Mouse (Mus musculus) mouse embryonic stem cell (cell line): ENCODE results near the gene Dnajc1.

Experiments
- in situ Hi-C, 2 experiments: fragments of 300-500 bp; cut with MboI; formaldehyde crosslinking; loops; 1 replicate in 1 of 2; 3 replicates in 1 of 2; pipeline ENCODE4 v1.14.3; 2019 to 2020; ENCODE audit warnings: low sequenced_read_pairs in 2 of 2, low pct_unique_long_range_greater_than_20kb in 1 of 2, mixed read lengths in 1 of 2; ENCODE audit not compliant: unreplicated experiment in 1 of 2

Dnajc1 gene

DNA sequence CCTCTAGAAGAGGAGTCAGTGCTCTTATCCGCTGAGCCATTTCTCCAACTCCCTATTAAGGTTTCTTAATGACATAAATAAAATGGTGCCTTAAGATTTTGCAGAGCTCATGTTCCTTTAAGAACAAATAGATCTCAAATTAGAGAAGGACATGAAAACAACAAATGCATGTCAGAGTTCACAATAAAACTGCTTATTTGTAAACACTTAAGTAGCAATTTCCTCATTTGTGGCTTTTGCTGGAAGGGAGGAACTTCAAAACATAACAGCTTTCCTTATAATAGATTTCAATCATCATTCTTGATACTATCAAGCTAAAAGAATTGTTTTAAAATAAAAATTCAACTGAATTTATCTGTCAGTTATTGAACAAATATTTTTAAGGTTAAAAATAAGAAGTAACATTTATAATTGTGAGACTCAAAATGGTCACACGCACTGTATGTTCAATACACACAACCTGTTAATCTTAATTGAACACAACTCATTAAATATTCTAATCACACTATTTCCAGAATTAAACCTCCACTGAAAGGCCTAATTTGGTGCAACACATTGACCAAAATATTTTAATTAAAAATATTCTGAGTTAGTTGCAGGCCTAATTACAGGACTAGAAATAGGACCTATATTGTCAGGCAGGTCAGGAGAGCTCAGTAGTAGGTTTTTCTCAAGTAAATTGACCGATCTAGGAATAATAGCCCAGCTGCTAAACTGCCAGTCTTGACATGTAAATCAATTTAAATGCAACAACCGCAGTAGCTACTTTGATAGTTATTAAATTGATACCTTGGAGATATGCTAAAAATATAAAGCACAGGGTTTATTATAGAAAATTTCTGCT is 82.1 kb downstream of the Dnajc1 start:
- in situ Hi-C loops, result no loop called here

DNA sequence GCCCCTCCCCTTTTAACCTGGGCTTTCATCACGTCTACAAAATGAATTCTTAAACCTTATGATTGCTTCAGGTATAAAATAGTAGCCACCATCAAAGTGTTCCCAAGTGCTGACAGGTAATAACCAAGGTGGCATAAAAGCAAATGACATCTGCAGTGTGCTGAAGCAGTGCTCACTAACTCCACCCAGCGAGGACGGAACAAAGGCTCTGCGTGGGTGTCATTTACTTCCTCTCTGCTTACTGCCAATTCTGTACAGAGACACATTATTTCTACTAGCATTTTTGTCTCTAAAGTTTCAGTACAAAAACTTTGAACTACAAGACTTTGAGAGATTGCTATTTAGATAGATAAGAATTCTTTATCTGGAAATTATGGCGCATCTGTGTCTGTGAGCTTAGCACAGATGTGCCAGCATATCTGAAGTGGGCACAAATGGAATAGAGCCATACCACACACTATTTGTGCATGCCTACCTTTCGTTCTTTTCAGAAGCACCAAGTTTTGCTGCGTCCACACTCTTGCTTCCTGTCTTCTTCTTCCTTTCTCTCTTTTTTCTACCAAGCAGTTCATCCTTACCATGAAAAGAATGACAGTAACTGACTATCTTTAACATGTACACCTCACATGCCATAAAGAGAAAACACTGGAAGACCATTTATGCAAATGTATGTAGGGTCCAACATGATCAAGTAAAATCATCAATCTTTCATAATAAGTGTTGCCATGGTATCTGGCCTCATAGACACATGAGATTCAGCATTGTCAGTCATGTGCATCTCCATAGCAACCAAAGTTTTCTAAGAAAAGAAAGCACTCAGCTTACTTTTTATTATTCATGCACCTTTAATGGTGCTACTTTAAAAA is 85.0 kb downstream of the Dnajc1 start:
- in situ Hi-C loops, result no loop called here

DNA sequence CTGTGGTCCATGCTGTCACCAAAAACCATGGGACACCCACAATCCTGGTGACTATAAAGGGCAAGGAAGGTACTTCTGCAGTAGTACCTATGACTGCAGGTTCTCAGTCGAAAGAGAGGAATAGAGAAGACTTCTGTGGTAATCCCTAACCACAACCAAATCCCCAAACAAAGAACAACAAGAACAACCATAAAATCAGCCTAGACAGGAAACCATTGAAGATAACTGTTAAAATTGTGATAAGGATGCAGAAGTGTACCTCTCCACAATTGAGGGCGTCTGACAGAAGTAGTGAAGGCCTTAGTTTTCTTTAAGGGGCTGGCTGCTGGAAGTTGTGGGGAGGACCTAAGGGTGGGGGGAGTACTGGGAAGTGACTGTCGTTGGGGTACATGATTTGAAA is 91.7 kb downstream of the Dnajc1 start:
- in situ Hi-C loops, result no loop called here

DNA sequence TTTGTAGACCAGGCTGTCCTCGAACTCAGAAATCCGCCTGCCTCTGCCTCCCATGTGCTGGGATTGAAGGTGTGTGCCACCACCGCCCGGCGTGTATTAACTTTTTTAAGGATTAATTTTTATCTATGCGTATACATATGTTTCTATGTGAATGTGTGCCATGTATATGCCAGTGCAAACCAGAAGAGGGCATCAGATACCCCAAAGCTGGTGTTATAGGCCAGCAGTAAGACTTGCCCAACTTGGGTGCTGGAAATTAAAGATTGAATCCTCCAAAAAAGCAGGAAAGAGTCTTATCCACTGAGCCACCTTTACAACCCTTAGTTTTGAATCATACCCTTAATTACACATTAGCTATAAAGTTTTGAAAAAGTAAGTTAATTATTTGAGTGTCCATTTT is 107.5 kb downstream of the Dnajc1 start:
- in situ Hi-C loops, result no loop called here

DNA sequence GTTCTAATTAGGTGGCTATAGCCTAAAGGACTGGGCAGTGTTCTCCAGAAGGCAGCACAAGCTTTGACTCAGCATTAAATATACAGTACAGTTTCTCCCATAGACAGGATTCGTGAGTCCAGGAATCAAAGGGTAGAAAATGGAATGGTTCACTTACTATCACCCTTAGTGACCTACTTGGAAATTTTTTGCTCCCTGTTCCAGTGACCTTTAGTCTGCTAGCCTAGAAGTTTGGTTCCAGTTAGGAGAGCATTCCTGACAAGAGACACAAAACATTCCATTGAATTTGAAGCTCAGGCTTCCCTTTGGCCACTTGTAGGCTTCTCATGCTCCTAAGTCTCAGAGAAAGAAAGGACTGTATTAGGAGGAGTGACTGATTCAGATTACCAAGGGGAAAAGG is 126.9 kb downstream of the Dnajc1 start:
- in situ Hi-C loops, result no loop called here

DNA sequence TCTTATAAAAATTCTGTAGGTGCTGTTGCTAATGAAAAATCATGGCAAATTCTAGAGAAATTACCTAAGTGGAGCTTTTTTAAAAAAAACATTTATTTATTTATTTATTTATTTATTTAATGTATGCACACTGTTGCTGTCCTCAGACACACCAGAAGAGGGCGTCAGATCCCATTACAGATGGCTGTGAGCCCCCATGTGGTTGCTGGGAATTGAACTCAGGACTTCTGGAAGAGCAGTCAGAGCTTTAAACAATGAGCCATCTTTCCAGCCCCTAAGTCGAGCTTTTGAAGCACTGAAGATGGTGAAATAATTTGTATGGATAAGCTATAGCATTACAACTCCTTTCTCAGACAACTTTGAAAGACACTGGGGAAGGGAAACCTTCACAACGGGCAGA is 128.1 kb downstream of the Dnajc1 start:
- in situ Hi-C loops, result no loop called here

DNA sequence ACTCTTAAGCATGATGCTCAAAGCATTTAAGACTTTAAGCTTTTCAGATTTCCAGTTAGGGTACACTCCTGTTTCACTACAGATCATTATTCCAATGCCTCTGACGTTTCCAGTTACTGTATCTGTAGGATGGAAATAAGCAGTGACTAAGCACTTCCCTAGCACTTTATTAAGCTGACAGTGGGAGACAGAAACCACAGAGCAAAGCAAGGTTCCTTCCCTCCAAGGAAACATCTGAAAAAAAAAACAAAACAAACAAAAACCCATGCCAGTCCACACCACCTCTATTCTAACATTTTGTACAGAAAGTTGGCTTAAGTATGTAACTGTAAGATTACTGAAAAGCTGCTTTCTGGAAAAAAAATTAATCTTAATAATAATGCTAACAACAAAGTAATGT is 130.3 kb downstream of the Dnajc1 start:
- in situ Hi-C loops, result no loop called here

DNA sequence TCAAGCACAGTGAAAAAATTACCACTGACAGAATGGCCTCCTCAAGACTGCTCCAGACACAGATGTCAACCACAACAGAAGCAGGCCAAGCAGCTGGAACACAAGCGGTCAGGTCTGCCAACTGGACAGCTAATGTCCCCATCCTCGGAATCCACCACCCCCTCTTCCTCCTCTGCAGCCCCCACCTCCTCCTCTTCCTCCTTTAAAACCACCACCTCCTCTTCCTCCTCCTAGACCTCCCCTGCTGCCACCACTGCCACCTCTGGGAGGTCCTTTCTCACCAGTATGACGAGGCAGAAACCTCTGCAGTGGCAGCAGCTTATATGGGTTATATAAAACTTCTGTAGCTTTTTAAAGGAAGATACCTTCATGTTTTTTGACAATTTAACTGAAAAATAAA is 143.4 kb downstream of the Dnajc1 start:
- in situ Hi-C loops, result no loop called here

DNA sequence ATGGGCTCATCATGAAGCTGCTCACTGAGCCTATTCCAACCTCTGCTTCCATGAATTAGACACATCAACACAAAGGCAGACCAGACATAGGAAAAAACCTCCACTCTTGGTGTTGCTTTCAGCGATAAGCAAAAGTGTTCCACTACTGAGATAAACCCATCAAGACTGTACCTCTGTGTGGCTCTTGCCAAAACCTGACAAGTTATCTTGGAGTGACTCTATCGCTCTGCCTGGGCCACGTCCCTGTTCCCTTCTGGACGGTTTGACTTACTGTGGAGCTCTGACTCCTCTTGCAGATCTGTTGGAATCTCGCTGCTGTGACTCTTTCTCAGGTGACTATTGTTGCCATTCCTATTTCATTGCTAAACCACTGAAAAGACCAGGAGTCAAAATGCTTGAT is 157.1 kb downstream of the Dnajc1 start:
- in situ Hi-C loops, result no loop called here

DNA sequence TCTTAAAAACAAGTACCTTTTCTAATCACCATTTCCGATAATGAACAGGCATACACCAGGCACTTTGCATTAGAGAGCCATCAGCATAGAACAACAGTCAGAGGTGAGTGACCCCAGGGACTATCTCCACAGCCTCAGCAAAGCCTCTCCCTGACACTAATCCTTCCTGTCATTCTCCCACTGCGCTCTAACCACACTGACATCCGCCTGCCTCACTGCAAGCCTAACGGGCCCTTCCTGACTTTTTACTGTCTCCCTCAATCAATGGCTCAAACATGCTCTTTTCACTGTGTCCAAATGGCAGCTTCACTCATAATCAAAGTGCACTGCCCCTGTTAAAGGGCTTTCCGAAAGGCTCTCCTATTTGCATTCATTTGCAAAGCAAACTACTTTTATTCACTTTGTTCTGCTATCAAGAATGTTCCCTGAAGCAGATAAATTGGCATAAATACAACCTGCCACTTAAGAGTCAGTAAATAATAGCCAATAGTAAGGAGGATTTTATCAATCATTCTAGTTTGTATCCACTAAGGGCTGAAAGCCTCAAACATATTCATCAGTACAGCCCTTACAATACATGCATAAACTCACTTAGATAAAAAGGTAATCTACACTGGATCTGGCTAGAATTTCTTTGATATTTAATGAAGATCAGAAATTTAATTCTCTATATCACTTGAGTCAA is 159.6 kb downstream of the Dnajc1 start:
- in situ Hi-C loops, result no loop called here

DNA sequence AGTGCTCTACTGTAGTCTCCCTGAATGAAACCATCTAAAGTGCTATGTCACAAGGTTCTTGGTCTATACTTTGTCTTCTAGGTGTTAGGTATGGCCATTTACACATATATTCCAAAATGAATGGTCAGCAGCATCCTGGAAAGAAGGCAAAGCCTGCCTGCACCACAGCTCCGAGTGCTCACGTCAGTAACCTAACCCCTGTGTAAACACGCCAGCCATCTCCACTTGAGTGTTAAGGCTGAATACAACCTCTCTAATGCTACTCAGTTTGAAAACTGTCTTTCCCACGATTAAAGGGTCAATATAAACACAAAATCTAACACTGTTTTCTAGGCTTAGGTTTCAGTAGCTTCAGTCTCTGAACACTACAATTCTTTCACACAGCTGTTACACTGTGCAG is 161.5 kb downstream of the Dnajc1 start:
- in situ Hi-C loops, result no loop called here

DNA sequence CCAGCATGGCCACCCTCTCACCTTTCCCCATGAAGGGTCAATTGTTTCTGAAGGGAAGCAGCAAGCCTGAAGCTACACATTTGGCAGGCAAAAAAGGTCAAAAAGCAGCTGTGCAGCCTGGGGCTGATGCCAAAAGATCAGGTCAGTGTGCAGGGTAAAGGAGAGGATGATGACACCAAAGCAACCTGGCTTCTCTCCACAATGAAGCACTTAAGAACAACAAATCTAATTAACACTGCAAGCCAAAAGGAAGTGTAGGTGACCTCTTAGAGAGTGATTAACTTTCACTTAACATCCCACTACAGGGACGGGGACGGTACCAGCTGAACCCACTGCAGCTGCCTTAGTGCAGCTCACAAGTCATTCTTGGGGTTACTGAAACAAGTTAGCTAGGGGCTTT is 163.4 kb downstream of the Dnajc1 start:
- in situ Hi-C loops, result no loop called here

DNA sequence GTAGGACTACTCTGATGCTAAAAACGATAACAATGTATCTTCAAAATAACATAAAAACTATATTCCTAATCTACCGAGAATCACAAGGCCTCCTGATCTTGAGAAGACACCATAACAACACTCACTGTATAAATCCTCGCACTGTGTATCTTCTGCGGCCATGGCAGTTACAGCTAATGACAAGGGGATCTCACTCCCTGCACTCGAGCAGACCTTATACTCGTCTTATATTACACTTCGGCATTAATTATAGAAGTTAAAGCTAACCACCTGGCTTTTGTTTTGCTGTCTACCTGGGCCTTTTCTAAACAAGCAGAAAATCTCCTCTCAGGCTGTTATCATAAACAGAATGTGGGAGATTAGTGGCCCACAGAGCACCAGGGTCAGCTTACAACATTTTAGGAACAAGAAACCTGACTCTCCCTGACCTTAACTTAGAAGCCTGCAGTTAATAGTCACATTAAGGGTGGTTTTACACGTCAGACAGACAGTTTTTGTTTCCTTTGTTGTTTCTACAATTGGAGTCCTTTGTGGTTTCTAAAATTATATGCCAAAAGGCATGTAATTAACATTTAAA is 164.1 kb downstream of the Dnajc1 start:
- in situ Hi-C loops, result no loop called here

DNA sequence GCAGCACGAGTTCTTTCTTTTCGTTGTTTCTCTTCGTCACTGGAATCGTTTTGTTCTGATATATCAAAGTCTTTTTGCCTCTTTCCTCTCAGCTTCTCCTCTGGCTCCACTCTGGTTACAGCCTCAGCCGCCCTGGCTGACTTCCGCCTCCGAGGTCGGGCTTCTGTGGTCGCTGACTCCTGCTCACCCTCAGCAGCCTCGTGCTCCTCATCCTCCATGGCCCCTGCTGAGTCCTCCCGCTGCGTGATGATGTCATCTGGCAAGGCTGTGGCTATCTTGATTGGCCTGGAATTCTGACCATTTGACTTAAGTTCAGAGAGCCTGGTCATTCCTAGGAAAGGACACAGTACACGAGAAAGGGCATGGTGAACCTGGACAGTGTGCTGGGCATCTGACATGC is 173.1 kb downstream of the Dnajc1 start:
- in situ Hi-C loops, result loop anchor here in 1 of 2 experiments (25.0 kb wide), 1 partner anchor 382 kb away; no protein-coding TSS in a partner anchor

DNA sequence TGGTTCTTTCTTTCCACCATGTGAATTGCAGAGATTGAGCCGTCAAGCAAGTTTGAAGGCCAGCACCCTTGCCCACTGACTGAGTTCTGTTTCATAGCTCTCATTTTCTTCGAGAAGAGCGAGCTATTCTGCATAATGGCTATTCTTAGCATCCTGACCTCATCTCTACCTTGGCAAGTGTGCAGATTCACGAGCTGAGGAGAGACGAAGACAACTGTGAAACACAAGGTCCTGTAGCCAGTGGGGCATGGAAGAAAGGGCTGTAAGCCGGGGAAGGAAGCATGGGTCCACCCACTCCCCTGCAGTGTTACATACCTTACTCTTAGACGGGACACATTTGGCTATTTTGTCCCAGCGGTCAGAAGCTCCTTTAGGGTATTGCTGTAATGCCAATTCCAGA is 173.5 kb downstream of the Dnajc1 start:
- in situ Hi-C loops, result loop anchor here in 1 of 2 experiments (25.0 kb wide), 1 partner anchor 382 kb away; no protein-coding TSS in a partner anchor

DNA sequence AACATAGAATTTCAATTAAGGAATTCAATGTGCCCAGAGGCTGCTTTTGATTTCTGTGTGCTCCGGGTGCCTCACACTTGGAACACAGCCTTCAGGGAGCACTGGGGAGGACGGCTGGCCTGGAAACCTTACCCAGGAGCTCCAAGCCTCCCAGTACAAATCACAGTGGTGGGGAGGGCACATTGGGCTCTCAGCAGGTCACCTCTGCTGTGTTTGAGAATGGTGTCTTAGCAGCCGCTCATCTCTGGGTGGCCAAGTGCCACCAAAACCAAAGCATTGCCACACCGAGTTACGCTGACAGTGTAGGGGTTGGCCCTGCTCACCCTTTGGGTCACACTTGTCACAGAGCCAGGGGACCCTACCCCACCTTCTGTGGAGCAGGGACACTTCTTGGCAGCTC is 174.1 kb downstream of the Dnajc1 start:
- in situ Hi-C loops, result loop anchor here in 1 of 2 experiments (25.0 kb wide), 1 partner anchor 381 kb away; no protein-coding TSS in a partner anchor

DNA sequence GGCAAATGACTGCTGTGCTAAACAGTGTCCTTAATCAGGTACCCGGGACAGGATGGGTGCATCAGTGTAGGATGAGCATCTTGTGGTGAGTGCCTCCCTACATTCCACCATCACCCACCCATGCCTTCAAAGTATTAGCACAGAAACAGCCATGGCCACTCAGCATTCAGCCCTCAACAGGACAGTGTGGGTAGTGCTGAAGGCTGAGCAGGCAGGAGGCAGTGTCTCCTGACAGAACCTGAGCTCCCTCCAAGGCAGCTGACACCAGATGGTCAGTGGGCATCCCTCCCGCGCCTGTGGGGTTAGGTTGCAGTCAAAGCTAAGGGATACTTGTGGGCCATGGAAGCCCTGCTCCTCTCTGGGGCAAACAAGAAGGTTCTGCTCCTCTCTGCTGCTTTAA is 174.8 kb downstream of the Dnajc1 start:
- in situ Hi-C loops, result loop anchor here in 1 of 2 experiments (25.0 kb wide), 1 partner anchor 381 kb away; no protein-coding TSS in a partner anchor

DNA sequence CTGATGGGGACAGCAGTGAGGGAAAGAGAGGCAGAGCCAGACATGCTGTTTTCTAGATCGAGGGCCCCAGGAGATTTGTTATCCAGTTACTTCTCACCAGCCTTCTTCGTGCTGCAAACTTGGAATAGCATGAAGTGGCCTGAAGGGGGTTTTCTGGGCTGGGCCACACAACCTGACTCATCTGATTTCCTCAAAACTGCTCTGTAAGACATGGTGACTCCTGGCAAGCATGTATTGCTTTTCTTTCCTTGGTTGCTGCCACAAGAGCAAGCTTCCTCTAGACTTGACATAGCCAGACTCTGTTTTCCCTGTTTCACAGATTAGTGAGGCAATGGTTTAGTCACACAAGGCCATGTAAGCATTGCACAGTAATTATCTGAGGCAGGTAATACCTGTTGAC is 178.6 kb downstream of the Dnajc1 start:
- in situ Hi-C loops, result loop anchor here in 1 of 2 experiments (25.0 kb wide), 1 partner anchor 377 kb away; no protein-coding TSS in a partner anchor
